Mouse (Mus musculus) layer of hippocampus, adult 9-10 months (tissue): Measurements from ENCODE around the gene Bcas3.

ENCODE experiments used
- DNase-seq: peaks from one replicate; pipeline ENCODE4 v3.0.0; 2022; ENCODE audit warnings: low spot score

Gene Bcas3

GRCm38 (mm10) chr11:85379091-85379490 lies 26.1 kb downstream of the Bcas3 start:
- no peak for DNase-seq

- no peak for DNase-seq
Observed at GRCm38 (mm10) chr11:85380046-85380445, 27.1 kb downstream of the Bcas3 start.

DNA sequence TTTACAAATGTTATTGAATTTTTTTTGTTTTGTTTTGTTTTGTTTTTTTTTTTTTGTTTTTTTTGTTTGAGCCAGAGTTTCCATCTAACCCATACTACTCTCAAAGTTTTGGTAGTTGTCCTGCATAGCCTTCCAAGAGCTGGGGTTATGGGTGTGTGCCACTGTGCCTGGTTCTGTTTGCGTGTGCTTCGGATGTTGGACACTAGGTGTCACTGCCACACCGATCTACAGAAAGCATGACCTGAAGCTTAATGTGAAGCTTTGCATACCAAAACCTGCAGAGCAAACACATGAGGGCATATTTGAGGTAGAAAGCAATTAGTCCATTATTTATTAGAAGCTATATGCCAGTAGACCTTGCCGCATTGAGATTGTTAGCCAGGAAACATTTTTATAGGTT lies 29.1 kb downstream of the Bcas3 start:
- peak; percentile 67 for DNase-seq

- no peak for DNase-seq
Observed at GRCm38 (mm10) chr11:85383975-85384821, 31.2 kb downstream of the Bcas3 start.

DNA sequence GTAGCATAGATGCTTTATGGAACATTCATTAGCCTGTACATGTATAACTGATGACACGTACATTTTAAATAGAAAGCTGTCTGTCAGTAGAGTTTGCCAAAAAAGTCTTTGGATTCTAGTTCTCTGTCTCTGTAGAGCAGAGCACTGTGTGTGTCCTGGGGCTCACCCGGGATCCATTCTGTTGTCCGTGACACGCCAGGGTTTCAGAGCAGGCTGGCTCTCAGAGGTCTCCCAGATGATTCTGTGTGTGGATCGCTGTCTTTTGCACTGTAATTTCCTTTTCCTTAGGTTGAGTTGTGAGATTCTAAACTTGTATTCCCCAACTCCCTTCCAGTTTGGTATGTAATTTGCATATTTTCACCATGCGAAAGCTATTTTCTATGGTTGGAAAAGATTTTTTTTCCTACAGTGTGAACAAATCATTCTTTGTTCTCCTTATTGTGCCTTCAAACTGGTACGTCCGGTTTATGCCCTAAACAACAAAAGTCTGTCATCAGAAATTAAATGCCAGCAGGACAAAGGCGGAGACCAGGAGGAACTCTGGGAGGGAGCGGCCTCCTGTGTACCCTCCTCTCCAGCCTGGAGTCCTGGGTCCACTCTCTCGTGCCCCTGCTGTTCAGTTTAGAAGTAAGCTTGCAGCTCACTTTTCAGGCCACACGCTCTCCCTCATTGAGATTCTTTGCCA lies 39.4 kb downstream of the Bcas3 start:
- no peak for DNase-seq

GRCm38 (mm10) chr11:85392864-85393220 lies 39.9 kb downstream of the Bcas3 start:
- DNase-seq: no peak

- DNase-seq: no peak
Observed at GRCm38 (mm10) chr11:85393990-85394389, 41.0 kb downstream of the Bcas3 start.

DNA sequence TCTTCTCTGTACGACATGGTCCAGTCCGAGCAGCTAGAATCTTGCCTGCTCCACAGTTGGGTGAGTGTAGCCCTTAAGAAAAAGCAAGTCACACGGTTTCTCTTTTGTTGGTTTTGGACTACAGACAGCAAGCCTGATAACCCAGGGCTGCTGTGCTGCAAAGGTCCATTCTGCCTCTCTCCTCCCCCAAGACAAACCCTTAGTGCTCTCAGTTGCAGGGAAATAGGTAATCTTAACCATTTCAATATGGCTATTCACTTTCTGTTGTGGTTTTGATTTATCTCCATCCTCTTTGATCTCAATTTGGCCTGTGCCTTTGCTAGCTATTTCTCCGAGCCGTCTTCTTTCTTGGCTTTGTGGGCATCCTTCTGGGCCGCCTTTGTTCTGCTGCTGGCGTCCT lies 42.4 kb downstream of the Bcas3 start:
- DNase-seq: no peak

GRCm38 (mm10) chr11:85406531-85406930 lies 53.6 kb downstream of the Bcas3 start:
- DNase-seq: no peak

DNA sequence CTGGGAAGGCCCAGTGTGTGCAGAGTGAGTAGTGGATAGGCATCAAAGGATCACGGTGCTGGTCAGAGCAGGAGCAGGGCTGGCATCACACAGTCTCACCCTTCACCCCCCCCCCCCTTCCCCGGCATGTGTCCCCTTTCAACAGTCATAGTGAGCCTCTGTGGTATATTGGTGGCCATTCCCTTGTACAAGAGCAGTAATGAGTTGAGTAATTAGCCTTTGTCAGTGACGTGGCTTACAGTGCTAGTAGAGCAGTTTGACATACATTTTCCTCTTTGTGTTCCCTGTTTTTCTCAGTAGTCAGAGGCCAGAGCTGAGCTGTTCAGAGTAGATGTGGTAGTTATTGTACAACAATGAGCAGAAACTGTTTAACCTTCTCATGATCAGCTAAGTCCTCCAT lies 54.7 kb downstream of the Bcas3 start:
- no peak for DNase-seq

DNA sequence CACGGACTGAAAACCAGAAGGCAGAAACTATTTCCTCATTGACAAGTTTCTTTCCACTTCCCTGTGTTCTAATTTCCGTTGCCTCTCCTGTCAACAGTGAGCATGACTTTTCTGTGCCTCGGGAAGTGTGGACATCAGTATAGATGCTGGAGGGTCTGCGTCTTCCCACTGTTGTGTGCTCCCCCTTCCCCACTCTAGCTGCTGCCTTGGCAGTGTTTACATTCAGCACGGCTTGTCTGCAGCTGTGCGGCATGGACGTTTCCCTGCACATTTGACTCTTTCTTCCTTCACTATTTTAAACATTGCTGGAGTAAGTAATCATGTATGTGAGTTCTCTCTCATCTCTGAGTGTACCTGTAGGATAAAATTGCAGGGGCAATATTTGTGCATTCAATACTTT lies 59.4 kb downstream of the Bcas3 start:
- DNase-seq: no peak

- no peak for DNase-seq
Observed at GRCm38 (mm10) chr11:85414476-85414875, 61.5 kb downstream of the Bcas3 start.

DNA sequence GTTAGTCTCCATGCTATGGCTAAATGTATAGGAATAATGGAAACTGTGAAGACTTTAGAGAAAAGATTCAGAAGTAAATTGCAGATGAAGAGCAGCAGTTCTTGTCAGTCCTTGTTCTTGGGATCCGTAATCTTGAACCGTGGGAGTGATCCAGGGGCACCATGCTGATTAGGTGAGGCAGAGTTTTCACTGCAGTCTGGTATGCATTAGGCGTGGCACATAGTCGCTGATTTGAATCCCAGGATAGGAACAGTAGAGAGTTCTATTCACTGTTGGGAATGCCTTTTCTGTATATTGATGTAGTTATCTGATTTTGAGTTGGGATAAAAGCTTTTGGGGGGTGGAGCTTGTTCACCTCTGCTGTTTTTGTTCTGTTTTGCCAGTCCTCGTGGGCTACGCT lies 74.4 kb downstream of the Bcas3 start:
- no peak for DNase-seq

GRCm38 (mm10) chr11:85428227-85428626 lies 75.3 kb downstream of the Bcas3 start:
- peak; percentile 30 for DNase-seq

DNA sequence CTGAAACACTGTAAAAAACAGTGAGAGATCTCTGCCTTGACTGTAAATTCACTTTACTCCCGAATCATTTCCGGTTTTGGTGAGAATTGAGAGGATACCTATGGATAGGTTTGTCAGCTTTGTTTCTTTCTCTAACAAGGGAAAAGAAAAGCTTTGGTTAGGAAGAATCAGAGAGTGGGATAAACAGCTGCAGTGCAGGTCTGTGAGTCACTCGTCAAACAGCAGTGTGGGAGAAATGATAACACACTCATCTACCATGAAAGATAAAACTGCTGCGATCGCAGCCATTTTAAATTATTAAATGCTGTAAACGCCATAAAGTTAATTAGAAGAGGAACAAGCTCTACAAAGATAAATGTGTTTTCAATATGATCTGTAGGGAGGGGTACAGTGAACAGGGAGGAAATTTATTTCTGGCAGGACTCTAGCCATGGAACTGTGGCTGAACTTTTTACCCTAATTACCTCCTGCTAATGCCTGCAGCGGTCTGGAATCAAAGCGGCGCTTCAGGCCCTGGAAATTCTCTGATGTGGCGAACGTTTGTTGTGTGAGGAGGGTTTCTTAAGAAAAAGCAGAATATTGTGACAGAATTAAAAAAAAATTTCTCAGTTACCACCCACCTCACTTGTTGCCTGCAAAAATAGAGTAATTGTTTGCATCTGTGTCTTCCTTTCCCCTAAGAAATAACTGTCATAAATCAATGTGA lies 77.9 kb downstream of the Bcas3 start:
- no peak for DNase-seq

DNA sequence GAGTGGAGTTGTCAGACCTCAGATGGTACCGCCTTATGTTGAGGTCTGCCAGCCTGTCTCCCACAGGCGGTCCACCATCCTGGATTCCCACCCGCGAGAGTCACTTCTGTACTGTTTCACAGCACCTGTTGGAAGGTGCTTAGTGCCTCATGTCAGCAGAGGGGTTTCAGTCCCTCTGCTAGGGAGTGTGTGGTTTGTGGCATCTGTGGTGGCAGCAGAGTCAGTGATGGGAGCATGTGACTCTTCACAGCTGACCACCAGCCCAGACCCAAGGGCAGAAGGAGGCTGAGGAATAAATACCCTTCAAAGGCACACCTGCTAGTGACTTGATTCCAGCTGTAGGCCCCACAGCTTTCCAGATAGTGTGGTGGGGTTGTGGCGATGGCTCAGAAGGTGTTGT lies 94.4 kb downstream of the Bcas3 start:
- no peak for DNase-seq

DNA sequence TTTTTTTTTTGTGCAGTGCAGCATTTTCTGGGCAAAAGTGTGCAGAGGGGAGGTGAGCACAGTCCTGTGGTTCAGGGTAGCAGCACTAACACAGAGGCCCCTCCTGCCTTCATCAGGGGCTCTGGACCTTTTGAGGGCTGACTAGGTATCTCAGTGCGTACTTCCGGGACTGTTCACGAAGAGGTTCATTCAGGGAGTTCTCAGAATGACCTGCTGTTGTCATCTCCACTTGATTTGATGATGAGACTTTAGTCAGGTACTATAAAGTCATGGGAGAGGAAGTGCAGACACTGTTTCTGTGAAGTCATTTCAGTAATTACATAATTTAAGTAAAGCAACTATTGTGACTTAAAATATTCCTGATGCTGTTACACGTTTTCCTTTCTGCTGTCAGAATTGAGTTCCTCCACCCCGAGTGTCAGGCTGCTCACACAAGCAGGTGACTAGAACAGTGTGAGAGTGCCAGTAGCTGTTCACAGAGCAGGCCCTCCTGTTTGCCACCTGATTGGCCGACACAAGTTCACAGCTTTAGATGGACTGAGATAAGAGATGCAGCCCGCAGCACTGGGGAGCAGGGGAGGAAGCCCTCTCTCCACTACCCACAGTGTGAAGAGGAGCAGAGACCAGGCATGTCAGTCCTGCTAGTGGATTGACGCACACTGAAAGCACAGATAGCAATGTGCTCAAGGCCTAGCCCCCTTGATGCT lies 100.8 kb downstream of the Bcas3 start:
- no peak for DNase-seq

- no peak for DNase-seq
Observed at GRCm38 (mm10) chr11:85454305-85454682, 101.3 kb downstream of the Bcas3 start.

DNA sequence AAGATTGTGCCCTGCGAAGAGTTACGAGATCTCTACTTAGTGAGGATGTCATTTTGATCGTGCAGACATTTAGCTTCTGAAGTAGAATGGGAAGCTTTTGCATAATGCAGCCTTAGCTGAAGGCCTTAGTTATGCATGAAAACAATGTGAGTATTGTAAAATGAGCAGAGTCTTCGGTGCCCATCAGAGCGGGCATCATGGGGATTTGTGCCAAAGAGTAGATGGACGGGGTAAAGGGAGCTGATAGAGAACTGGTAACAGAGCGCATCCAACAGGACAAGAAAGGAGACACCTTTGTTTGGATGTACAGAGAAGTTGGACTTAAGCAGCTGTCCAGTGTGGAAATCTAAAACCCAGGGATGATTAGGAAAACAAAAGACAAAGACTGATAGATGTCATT lies 108.6 kb downstream of the Bcas3 start:
- DNase-seq: no peak

- peak; percentile 68 for DNase-seq
Observed at GRCm38 (mm10) chr11:85469526-85469925, 116.6 kb downstream of the Bcas3 start.

GRCm38 (mm10) chr11:85470508-85470907 lies 117.5 kb downstream of the Bcas3 start:
- DNase-seq: no peak

DNA sequence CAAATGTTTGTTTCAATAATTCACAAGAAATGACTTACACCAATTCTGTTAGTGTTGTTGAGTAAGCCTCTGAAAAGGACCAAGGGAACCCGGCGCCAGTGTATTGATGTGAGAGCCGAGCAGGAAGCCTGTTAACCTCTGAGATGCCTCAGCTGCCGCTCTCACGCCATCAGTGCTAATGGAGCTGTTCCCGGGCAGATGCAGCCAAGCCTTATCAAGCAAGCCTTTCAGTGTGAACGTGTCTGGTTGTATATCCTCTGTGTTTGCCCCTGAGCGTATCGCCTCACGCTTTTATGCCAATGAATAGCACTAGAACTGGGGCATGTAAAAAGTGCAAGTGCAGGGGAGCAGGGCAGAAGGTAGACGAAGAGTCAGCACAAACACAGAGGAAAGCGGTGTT lies 121.4 kb downstream of the Bcas3 start:
- no peak for DNase-seq
